Mouse (Mus musculus): Measurements from ENCODE around the gene Upk2.

- no peak for TF ChIP-seq CTCF (IDR thresholded peaks at IDR 0.05; ENCODE audit: low read depth, low read length)
- no peak for TF ChIP-seq POLR2A (IDR thresholded peaks at IDR 0.05; ENCODE audit: extremely low read depth, insufficient read depth, low read length)
These were observed 7.2 kb upstream of the Upk2 start for GRCm38 (mm10) chr9:44461950-44462349.

Data from liver, adult 2 months (tissue).